Comparison of ENCODE assay signal across 10 mouse cellular contexts in genomic region chr13:60529381-60530069, GRCm38 (mm10).
DNase-seq lines count a peak whose midpoint lies in the region; ATAC-seq and TF ChIP-seq lines count a peak whose summit lies in the region.
"Had no signal": no experiment of that assay in that cellular context is flagged by ENCODE, and none has a peak within 500 bp of the region (broad histone marks: within the 10 kb centered on the region; RNA-seq: fewer than 3 reads in every experiment).

No protein-coding gene starts in this region.

- peaks cover 5% of the 10 kb centered on the region; the same call in 1 of the 2 replicates for H3K27me3 ChIP-seq in forebrain, embryonic 10.5 days (ENCODE audit: poor library complexity, severe bottlenecking)
- no peaks in the 10 kb centered on the region for H3K27me3 ChIP-seq in midbrain, embryonic 11.5 days (ENCODE audit: control insufficient read depth, insufficient read depth, low read length)
- no peaks in the 10 kb centered on the region for H3K27me3 ChIP-seq in lung, postnatal 0 days (replicated peaks; ENCODE audit: insufficient read depth, low read length)
- H3K27me3 ChIP-seq: liver, embryonic 13.5 days had no signal

- H3K4me3 ChIP-seq in forebrain, embryonic 10.5 days, result no peak overlapping the region
- no peak overlapping the region for H3K4me3 ChIP-seq in midbrain, embryonic 11.5 days (ENCODE audit: low read depth, low read length)
- no peak overlapping the region for H3K4me3 ChIP-seq in lung, postnatal 0 days (ENCODE audit: low read depth, low read length)
- H3K4me3 ChIP-seq: liver, embryonic 13.5 days had no signal

- no peak for TF ChIP-seq CTCF in lung, postnatal 0 days (IDR thresholded peaks at IDR 0.05)

- WGBS in forebrain, embryonic 10.5 days, result 10% methylated on average over 6 of the region's 6 CpGs
- WGBS in midbrain, embryonic 11.5 days, result 19% methylated on average over 6 of the region's 6 CpGs
- 48% methylated on average over 6 of the region's 6 CpGs for WGBS in lung, postnatal 0 days

- ATAC-seq in midbrain, embryonic 11.5 days (ENCODE audit: low FRiP score), result peak; percentile 74
- ATAC-seq in erythroid progenitor cell, adult 5-6 weeks (replicated peaks; ENCODE audit: low FRiP score, poor library complexity, severe bottlenecking), result no peak
- no peak for ATAC-seq in lung, postnatal 0 days

- no peak overlapping the region for H3K9ac ChIP-seq in midbrain, embryonic 11.5 days (ENCODE audit: low read length)
- H3K9ac ChIP-seq in lung, postnatal 0 days (replicated peaks; ENCODE audit: low read depth), result no peak overlapping the region
- H3K9ac ChIP-seq: liver, embryonic 13.5 days had no signal

- H3K9me3 ChIP-seq in forebrain, embryonic 10.5 days, result no peaks in the 10 kb centered on the region
- H3K9me3 ChIP-seq in midbrain, embryonic 11.5 days (ENCODE audit: control insufficient read depth, low read length), result no peaks in the 10 kb centered on the region
- no peaks in the 10 kb centered on the region for H3K9me3 ChIP-seq in lung, postnatal 0 days (ENCODE audit: low read length)
- H3K9me3 ChIP-seq: liver, embryonic 13.5 days had no signal

- H3K4me1 ChIP-seq in forebrain, embryonic 10.5 days, result peaks cover 58% of the 10 kb centered on the region
- H3K4me1 ChIP-seq in midbrain, embryonic 11.5 days (ENCODE audit: control insufficient read depth, insufficient read depth, low read length), result peaks cover 4% of the 10 kb centered on the region; the same call in 1 of the 2 replicates
- no peaks in the 10 kb centered on the region for H3K4me1 ChIP-seq in lung, postnatal 0 days (ENCODE audit: insufficient read depth, low read depth, low read length)

- DNase-seq in brain, adult 2 months (ENCODE audit: low read depth, low spot score), result peak; percentile 23
- peak; percentile 39 for DNase-seq in forebrain, embryonic 10.5 days (ENCODE audit: extremely low spot score, low spot score)
- DNase-seq in kidney, adult 18-20 months, result peak; percentile 36
- DNase-seq in midbrain, embryonic 11.5 days (ENCODE audit: low spot score, missing footprints), result no peak
- no peak for DNase-seq in lung, postnatal 0 days (ENCODE audit: low spot score)
- DNase-seq in right cerebral cortex, postnatal 14 days, result no peak
- no peak for DNase-seq in gastrocnemius, postnatal 4 days (ENCODE audit: low spot score in 2 of 2)
- DNase-seq: cerebellum, adult 9-10 months; liver, embryonic 13.5 days had no signal

- H3K4me2 ChIP-seq in midbrain, embryonic 11.5 days, result no peak overlapping the region
- H3K4me2 ChIP-seq in lung, postnatal 0 days (replicated peaks; ENCODE audit: low read depth, low read length), result no peak overlapping the region
- H3K4me2 ChIP-seq: liver, embryonic 13.5 days had no signal

- TF ChIP-seq EP300 in lung, postnatal 0 days (IDR thresholded peaks at IDR 0.05), result no peak

- peak overlapping the region; percentile 81 for H3K27ac ChIP-seq in forebrain, embryonic 10.5 days
- H3K27ac ChIP-seq in midbrain, embryonic 11.5 days (ENCODE audit: low read depth, low read length), result no peak overlapping the region
- H3K27ac ChIP-seq in lung, postnatal 0 days (ENCODE audit: low read length), result no peak overlapping the region
- H3K27ac ChIP-seq: liver, embryonic 13.5 days had no signal

- H3K36me3 ChIP-seq in forebrain, embryonic 10.5 days (replicated peaks), result no peaks in the 10 kb centered on the region
- no peaks in the 10 kb centered on the region for H3K36me3 ChIP-seq in midbrain, embryonic 11.5 days (ENCODE audit: control insufficient read depth, insufficient read depth, low read length)
- H3K36me3 ChIP-seq in lung, postnatal 0 days (ENCODE audit: insufficient read depth, low read length), result no peaks in the 10 kb centered on the region
- H3K36me3 ChIP-seq: liver, embryonic 13.5 days had no signal

Comparison
In these comparisons a context has a peak if more than half of its experiments do, and no peak if none do; other contexts are left out.
1. DNase-seq: peak in brain, adult 2 months (single experiment), forebrain, embryonic 10.5 days (single experiment) and kidney, adult 18-20 months (single experiment); none in midbrain, embryonic 11.5 days (single experiment), lung, postnatal 0 days (single experiment), right cerebral cortex, postnatal 14 days (single experiment) and gastrocnemius, postnatal 4 days (0 of 2).